Mouse (Mus musculus): ENCODE data around the gene Epc2. TPM values are rescaled to one million over a fixed set of nuclear protein-coding genes. Genes with fewer than 3 reads are reported as not detected.
A peak's percentile ranks its signal among the peaks of the same experiment; 100 is the strongest.

The Epc2 gene
- polyA plus RNA-seq, 1 experiment = 0.65 TPM

- Histone ChIP-seq H3K27me3 (replicated peaks) (peaks cover 3% of the 10 kb centered on the region), H3K4me3 (replicated peaks) (no peak overlapping the region), H3K36me3 (replicated peaks; ENCODE audit: low read length) (no peaks in the 10 kb centered on the region), H3K4me1 (no peaks in the 10 kb centered on the region), H3K9me3 (no peaks in the 10 kb centered on the region)
- TF ChIP-seq FLI1 (IDR thresholded peaks at IDR 0.05; ENCODE audit: low read length) (no peak), GATA1 (IDR thresholded peaks at IDR 0.05; ENCODE audit: borderline replicate concordance, low read length) (no peak)
These were observed 20.3 kb upstream of the Epc2 start for GRCm38 (mm10) chr2:49431015-49431414.

GRCm38 (mm10) chr2:49433211-49433610, 18.1 kb upstream of the Epc2 start:
- Histone ChIP-seq H3K9me3 (no peaks in the 10 kb centered on the region), H3K4me1 (no peaks in the 10 kb centered on the region), H3K27me3 (replicated peaks) (peaks cover 2% of the 10 kb centered on the region), H3K4me3 (replicated peaks) (no peak overlapping the region), H3K36me3 (replicated peaks; ENCODE audit: low read length) (no peaks in the 10 kb centered on the region)
- TF ChIP-seq FLI1 (IDR thresholded peaks at IDR 0.05; ENCODE audit: low read length) = no peak
- no peak for TF ChIP-seq GATA1 (IDR thresholded peaks at IDR 0.05; ENCODE audit: borderline replicate concordance, low read length)

- Histone ChIP-seq H3K36me3 (replicated peaks; ENCODE audit: low read length) (no peaks in the 10 kb centered on the region), H3K27me3 (replicated peaks) (peaks cover 1% of the 10 kb centered on the region), H3K4me1 (peaks cover 8% of the 10 kb centered on the region; the same call in 1 of the 2 replicates), H3K9me3 (no peaks in the 10 kb centered on the region), H3K4me3 (replicated peaks) (no peak overlapping the region)
- TF ChIP-seq GATA1 (IDR thresholded peaks at IDR 0.05; ENCODE audit: borderline replicate concordance, low read length) (no peak), FLI1 (IDR thresholded peaks at IDR 0.05; ENCODE audit: low read length) (no peak)
These were observed 5.0 kb upstream of the Epc2 start for GRCm38 (mm10) chr2:49446238-49446637.

- Histone ChIP-seq H3K36me3 (replicated peaks; ENCODE audit: low read length) (no peaks in the 10 kb centered on the region), H3K4me3 (replicated peaks) (no peak overlapping the region), H3K27me3 (replicated peaks) (peaks cover 1% of the 10 kb centered on the region), H3K9me3 (no peaks in the 10 kb centered on the region), H3K4me1 (peaks cover 8% of the 10 kb centered on the region; the same call in 1 of the 2 replicates)
- TF ChIP-seq FLI1 (IDR thresholded peaks at IDR 0.05; ENCODE audit: low read length) (no peak), GATA1 (IDR thresholded peaks at IDR 0.05; ENCODE audit: borderline replicate concordance, low read length) (no peak)
These were observed 3.5 kb upstream of the Epc2 start for GRCm38 (mm10) chr2:49447586-49448475.

GRCm38 (mm10) chr2:49450467-49450866, 819 bp upstream of the Epc2 start:
- peak overlapping the region; percentile 99 for H3K4me3 ChIP-seq (replicated peaks)
- H3K9me3 ChIP-seq = no peaks in the 10 kb centered on the region
- peaks cover 11% of the 10 kb centered on the region; the same call in 1 of the 2 replicates for H3K4me1 ChIP-seq
- peaks cover 1% of the 10 kb centered on the region for H3K27me3 ChIP-seq (replicated peaks)
- H3K36me3 ChIP-seq (replicated peaks; ENCODE audit: low read length) = no peaks in the 10 kb centered on the region
- TF ChIP-seq FLI1 (IDR thresholded peaks at IDR 0.05; ENCODE audit: low read length) (no peak), GATA1 (IDR thresholded peaks at IDR 0.05; ENCODE audit: borderline replicate concordance, low read length) (no peak)

- Histone ChIP-seq H3K4me1 (peaks cover 11% of the 10 kb centered on the region; the same call in 1 of the 2 replicates), H3K27me3 (replicated peaks) (no peaks in the 10 kb centered on the region), H3K36me3 (replicated peaks; ENCODE audit: low read length) (no peaks in the 10 kb centered on the region), H3K9me3 (no peaks in the 10 kb centered on the region), H3K4me3 (replicated peaks) (peak overlapping the region; percentile 99)
- no peak for TF ChIP-seq FLI1 (IDR thresholded peaks at IDR 0.05; ENCODE audit: low read length)
- no peak for TF ChIP-seq GATA1 (IDR thresholded peaks at IDR 0.05; ENCODE audit: borderline replicate concordance, low read length)
These were observed 438 bp downstream of the Epc2 start for GRCm38 (mm10) chr2:49451637-49452211.

GRCm38 (mm10) chr2:49452451-49453081, 1.3 kb downstream of the Epc2 start:
- Histone ChIP-seq H3K4me1 (peaks cover 11% of the 10 kb centered on the region; the same call in 1 of the 2 replicates), H3K36me3 (replicated peaks; ENCODE audit: low read length) (no peaks in the 10 kb centered on the region), H3K4me3 (replicated peaks) (peak overlapping the region; percentile 99), H3K27me3 (replicated peaks) (no peaks in the 10 kb centered on the region), H3K9me3 (no peaks in the 10 kb centered on the region)
- TF ChIP-seq FLI1 (IDR thresholded peaks at IDR 0.05; ENCODE audit: low read length) (no peak), GATA1 (IDR thresholded peaks at IDR 0.05; ENCODE audit: borderline replicate concordance, low read length) (no peak)

- H3K4me1 ChIP-seq = peaks cover 3% of the 10 kb centered on the region; the same call in 1 of the 2 replicates
- TF ChIP-seq FLI1 (IDR thresholded peaks at IDR 0.05; ENCODE audit: low read length) (no peak), GATA1 (IDR thresholded peaks at IDR 0.05; ENCODE audit: borderline replicate concordance, low read length) (no peak)
- peaks cover 13% of the 10 kb centered on the region; the same call in 1 of the 2 replicates for H3K9me3 ChIP-seq
- H3K27me3 ChIP-seq (replicated peaks) = no peaks in the 10 kb centered on the region
- H3K36me3 ChIP-seq (replicated peaks; ENCODE audit: low read length) = peaks cover 22% of the 10 kb centered on the region
- no peak overlapping the region for H3K4me3 ChIP-seq (replicated peaks)
These were observed 6.5 kb downstream of the Epc2 start for GRCm38 (mm10) chr2:49457797-49458196.

GRCm38 (mm10) chr2:49465672-49466222, 14.5 kb downstream of the Epc2 start:
- peaks cover 17% of the 10 kb centered on the region for H3K36me3 ChIP-seq (replicated peaks; ENCODE audit: low read length)
- H3K4me1 ChIP-seq = peaks cover 9% of the 10 kb centered on the region; the same call in 1 of the 2 replicates
- H3K27me3 ChIP-seq (replicated peaks) = no peaks in the 10 kb centered on the region
- H3K9me3 ChIP-seq = peaks cover 13% of the 10 kb centered on the region; the same call in 1 of the 2 replicates
- no peak overlapping the region for H3K4me3 ChIP-seq (replicated peaks)
- TF ChIP-seq GATA1 (IDR thresholded peaks at IDR 0.05; ENCODE audit: borderline replicate concordance, low read length) (no peak), FLI1 (IDR thresholded peaks at IDR 0.05; ENCODE audit: low read length) (no peak)

All from megakaryocyte, embryonic 14.5 days (primary cell).